Mouse (Mus musculus) urinary bladder, adult 18-20 months (tissue): ENCODE data around the gene Spata48.

ENCODE experiments used
- DNase-seq, 2 experiments: peaks; one replicate each; pipeline ENCODE4 v3.0.0; 2022; ENCODE audit warnings: low spot score in 2 of 2, mixed read lengths in 2 of 2

Gene Spata48

DNA sequence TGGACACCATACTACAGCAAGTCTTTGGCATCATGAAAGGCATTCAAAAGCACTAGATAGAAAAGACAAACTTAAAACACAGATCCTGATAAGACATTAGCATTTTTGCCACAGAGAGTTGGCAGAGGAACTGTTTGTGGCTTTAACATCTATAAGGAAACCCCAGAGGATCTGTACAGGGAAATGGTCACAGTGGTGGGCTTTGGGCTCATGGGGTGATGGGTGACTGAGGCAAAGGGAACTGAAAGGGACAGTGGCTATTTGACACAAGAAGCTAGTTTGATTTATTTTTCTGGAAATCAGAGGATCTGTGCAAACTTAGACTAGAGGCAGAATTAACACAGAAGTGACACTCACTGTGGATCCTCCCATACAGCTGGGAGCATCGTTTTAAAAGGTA is 74.4 kb downstream of the Spata48 start:
- DNase-seq = no peak

DNA sequence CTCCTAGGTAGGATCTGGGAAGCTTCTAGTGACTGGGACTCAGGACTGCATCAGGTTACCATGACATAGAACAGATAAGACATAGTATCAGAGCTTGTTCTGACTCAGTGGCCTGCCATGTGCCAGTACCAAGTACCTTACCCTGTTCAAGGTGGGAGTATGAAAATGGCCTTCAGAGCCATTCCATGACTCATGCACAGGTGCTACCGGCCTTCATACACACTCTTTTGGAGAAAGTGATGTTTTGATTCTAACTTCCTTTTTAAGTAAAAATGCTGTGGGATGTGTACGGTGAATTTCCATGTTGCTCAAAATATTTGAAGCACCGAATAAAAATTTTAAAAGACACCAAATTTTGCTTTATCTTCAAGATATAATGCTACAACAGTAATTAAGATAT is 84.1 kb downstream of the Spata48 start:
- DNase-seq = no peak

DNA sequence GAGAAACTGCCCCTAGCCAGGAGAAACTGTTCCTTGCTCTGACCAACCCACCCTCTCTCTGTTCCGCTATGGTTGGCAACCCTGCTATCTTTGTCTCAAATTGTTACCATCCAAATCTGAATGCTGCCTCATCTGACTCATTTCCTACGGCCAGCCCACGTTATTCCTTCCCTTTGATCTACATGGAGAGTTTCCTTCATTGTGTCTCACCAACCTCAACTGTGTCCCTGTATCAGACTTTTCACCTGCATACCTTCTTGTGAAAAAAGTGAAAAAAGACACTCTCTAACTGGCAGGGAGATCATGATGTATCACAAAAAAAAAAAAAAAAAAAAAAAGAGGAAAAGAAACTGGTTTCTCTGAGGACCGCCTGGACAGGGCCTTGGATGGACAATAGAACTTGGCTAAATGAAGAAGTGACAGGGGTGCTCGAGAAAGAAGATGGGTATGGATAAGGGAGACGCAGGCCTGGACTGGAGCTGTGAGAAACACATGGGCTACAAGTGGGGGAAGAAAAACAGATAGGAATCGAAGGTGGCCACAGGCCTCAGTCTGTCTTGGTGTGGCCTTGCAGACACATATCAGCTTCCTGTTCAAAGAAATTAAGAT is 85.1 kb downstream of the Spata48 start:
- no peak for DNase-seq

DNA sequence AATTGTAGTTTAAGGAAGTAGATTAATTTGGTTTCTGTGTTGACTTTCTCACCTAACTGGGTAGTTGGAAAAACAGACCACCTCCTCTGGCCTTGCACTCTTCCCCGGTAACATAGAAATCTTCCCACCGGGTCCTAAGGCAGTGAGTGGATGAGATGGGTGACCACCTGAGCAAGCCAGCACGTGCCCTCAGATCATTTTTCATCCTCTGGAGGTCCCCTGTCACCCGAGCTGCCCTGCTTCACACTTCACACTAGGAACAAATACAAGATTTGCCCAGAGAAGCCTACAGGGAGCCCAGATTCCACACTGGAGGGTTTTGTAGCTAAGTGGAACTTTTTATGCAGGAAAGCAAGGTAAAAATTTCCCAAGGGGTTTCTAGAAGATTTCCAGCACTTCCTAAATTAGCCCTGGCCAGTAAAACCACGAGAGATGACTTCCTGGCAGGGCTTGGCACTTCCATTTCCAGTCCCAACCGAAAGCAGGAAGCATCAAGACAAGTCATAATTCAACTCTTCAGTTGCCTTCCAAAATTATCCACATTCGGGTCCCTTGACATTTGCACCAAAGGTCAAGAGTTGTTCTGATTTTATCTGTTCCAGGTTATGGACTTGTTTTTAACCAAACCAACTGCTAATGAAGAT is 85.8 kb downstream of the Spata48 start:
- DNase-seq = no peak

DNA sequence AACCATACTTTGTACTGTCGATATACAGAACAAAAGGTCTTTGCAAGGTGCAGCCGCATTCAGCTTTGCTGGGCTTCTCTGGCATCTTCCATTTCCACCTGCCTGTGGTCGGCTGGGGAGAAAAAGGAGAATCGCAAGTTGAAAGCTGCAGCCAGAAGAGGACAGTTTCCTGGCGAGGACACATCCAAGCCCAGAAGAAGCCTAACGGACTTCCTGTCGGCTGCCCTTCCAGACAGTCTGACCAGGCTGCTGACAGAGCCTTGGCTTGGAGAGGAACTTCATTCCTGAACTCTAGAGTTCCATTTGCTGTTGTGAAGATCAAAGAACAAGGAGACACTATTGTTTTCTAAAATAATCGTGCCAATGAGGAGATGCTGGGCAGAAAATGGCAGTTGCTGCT is 93.7 kb downstream of the Spata48 start:
- DNase-seq = no peak

DNA sequence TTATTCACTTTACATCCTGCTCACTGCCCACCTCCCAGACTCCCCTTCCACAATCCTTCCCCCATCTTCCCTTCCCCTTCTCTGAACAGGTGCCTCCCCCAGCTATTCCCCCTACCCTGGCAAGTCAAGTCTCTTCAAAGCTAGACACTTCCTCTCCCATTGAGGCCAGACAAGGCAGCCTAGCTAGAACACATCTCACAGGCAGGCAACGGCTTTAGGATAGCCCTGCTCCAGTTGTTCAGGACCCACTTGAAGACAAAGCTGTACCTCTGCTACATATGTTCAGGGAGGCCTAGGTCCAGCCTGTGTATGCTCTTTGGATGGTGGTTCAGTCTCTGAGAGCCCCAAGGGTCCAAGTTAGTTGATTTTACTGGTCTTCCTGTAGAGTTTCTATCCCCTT is 94.3 kb downstream of the Spata48 start:
- no peak for DNase-seq

DNA sequence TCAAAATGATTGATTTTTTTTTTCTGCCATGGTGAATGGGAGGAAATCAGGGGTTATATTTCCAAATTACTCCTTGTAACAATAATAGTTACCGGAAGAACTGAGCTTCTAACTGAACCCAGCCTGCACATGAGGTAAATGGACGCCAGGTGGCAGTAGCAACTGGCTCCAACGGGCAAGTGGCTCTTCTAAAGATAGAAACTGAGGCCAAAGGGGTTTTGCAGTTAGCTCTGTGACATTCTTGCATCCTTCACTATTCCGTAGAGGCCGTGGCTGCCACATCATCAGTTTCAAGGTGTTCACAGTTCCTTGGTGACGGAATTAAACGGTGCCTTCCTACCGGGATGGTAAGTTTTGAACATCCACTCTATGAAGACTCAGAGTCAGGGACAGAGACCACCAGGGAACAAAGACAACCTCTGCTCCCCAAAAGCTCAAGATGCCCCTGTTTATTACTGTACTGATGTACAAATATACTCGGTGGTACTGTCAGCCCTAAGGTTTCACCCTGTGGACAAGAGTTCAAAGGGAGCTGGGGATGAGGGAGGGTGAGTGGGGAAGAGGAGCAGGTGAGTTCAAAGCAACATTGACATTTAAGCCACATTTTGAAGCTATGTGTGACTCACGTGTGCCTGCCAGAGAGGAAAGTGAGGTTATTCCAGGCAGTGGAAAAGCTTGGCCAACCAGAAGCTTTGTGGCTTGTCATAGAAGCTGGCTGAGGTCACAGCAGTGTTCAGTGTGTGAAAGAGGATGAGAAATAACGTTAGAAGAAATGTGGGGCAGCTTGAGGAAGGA is 95.5 kb downstream of the Spata48 start:
- DNase-seq = peak in 1 of 2 experiments; percentile 32

DNA sequence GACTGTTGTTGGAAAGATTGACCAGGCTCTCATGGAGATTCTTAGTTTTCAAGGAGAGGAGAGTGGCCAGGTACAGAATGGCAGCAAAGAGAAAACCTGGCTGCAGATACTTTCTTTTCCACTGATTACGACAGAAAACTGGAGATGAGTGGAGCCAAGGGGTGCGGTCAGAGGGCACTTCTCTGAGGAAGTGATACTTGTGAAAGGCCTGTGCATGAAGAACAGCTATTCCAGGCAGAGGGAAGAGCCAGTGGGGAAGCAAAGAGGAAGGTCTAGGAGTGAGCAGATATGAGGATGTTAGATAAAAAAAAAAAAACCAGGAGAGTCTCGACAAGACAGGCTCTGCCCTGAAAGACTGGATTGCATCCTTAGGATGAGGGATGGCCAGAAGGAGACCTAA is 96.8 kb downstream of the Spata48 start:
- DNase-seq = no peak

DNA sequence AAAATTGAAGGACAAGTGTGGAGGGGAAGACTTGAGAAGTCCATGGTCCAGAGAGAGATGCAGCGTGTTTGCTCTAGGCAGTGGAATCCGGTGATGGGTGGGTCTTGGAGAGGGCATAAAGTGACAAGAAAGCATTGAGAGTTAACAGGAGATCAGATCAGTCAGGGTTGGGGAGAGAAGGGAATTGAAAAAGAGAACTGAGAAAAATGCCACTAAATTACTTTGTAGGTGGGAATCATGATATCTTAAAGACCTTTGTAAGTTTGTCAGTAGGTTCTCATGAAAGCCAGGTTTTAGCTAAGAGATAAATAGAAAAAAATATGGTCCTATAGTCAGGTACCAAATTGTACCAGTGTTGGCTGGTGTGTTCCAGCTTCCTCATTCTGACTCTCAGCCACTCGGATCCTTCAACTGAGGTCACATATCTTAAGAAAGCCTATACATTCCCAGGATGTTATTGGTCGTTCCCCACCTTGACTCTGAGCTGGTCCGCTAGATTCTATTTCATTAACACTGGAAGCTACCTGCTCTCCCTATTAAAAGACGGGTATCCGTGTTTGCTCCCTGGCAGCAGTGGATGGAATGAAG is 97.3 kb downstream of the Spata48 start:
- no peak for DNase-seq

DNA sequence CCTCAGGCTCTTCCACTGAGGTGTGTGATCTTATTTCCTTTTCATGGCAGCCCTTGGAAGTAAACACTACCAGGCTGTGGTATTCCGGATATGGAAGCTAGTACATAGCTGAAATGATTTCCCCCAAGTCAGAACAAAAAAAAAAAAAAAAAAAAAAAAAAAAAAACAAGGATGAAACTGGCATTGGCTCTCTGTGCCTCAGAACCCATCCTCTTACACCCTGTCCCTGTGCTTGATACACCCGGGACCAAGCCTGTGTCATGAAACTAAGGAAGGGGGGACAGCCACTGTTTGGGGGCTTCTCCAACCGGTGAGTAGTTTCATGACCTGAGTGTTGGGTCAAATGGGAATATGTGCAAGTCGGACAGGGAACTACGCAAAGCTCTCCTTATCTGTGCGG is 99.2 kb downstream of the Spata48 start:
- DNase-seq = no peak

DNA sequence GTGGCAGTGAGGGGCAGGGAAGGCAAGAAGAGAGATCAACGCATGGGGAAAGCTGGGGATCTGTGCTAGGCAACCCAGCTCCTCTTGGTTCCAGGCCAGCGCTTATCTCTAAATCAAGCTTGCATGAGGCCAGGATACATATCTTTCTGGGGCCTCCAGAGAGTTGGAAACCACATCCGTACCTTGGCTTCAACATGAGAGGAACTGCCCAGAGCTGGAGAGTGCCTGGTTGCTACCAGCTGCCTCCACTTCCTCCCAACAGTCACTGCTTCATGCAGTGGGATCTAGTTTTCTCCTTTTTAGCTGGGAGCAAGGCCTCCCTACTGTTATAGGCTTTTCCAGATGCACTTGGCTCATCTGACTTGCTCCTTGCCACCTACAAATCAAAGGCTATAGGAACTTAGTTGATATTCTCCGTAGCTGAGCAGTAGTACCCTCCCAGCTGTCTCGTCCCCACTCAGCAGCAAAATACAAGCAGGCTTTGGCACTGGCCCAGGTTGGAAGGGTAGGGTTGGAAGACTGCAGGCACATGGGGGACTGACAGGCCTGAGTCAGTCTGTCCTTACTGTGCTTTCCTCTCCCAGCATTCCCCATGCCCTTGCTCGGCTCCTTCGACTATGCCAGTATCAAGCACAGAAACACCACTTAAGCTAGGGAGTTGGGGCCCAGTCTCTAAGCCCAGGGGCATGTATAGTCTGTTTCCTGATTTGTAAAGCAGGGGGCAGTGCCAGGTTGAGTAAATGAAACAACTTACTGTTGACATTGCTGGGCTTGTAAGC is 102.6 kb downstream of the Spata48 start:
- no peak for DNase-seq
